Mouse (Mus musculus) liver, embryonic 14 days (tissue): Measurements from ENCODE around the gene Scgb2b18. TPM values are rescaled to one million over a fixed set of nuclear protein-coding genes. Genes with fewer than 3 reads are reported as not detected.

Source experiments
- polyA plus RNA-seq: library from polyadenylated mRNA; depleted of rRNA; stranded (reverse); fragments of >200 nt; gene quantifications from 2 replicates; pipeline ENCODE4 v1.2.3, GENCODE M21; 2012; rRNA removed

Gene Scgb2b18
- polyA plus RNA-seq, result not detected in 2 replicates

GRCm38 (mm10) chr7:33173764-33174163 lies at the start of gene Scgb2b18:
Gene Scgb2b18 (minus strand): TSS chr7:33173864.

GRCm38 (mm10) chr7:33185268-33185667 lies 11.6 kb upstream of the Scgb2b18 start, which contains the start of gene Scgb1b18:
Gene Scgb1b18 (plus strand): TSS chr7:33185568.

Other genes starting within 250 kb of the Scgb2b18 start
- not detected in 2 replicates for gene Scgb2b17, start 117.3 kb downstream of the Scgb2b18 start, polyA plus RNA-seq
- gene Scgb1b17, start 110.4 kb downstream of the Scgb2b18 start, polyA plus RNA-seq, result not detected in 2 replicates
- not detected in 2 replicates for gene Scgb1b18, start 11.7 kb upstream of the Scgb2b18 start, polyA plus RNA-seq
- not detected in 2 replicates for gene Scgb2b19, start 106.5 kb upstream of the Scgb2b18 start, polyA plus RNA-seq
- gene Scgb1b19, start 113.4 kb upstream of the Scgb2b18 start, polyA plus RNA-seq, result not detected in 2 replicates
- not detected in 2 replicates for gene Scgb2b20, start 192.5 kb upstream of the Scgb2b18 start, polyA plus RNA-seq
- not detected in 2 replicates for gene Scgb1b20, start 199.4 kb upstream of the Scgb2b18 start, polyA plus RNA-seq